Mouse (Mus musculus) right cerebral cortex, postnatal 36 days (tissue): ENCODE data around the gene Kdm5d.

Source experiments
- DNase-seq, 2 experiments: peaks; one replicate each; pipeline ENCODE4 v3.0.0; 2022; ENCODE audit warnings: low spot score in 2 of 2, mixed read lengths in 1 of 2

Gene Kdm5d

GRCm38 (mm10) chrY:897393-898227 is at the start of gene Kdm5d:
Gene Kdm5d (plus strand): TSS chrY:897788.
- DNase-seq, result peak in 1 of 2 experiments; percentile 7

GRCm38 (mm10) chrY:872404-872803 is 25.2 kb upstream of the Kdm5d start:
- no peak for DNase-seq

GRCm38 (mm10) chrY:872855-873549 is 24.6 kb upstream of the Kdm5d start:
- DNase-seq, result peak in 1 of 2 experiments; percentile 0
